Mouse (Mus musculus): ENCODE results near the gene Cfap70.

The Cfap70 gene

GRCm38 (mm10) chr14:20423046-20423445 lies 29.0 kb downstream of the Cfap70 start:
- DNase-seq (ENCODE audit: low spot score in 2 of 2): no peak

- no peak for DNase-seq (ENCODE audit: low spot score in 2 of 2)
Observed at GRCm38 (mm10) chr14:20422257-20422656, 29.8 kb downstream of the Cfap70 start.

GRCm38 (mm10) chr14:20400071-20400470 lies 52.0 kb downstream of the Cfap70 start:
- no peak for DNase-seq (ENCODE audit: low spot score in 2 of 2)

GRCm38 (mm10) chr14:20398864-20399263 lies 53.2 kb downstream of the Cfap70 start:
- DNase-seq (ENCODE audit: low spot score in 2 of 2): no peak

- no peak for DNase-seq (ENCODE audit: low spot score in 2 of 2)
Observed at GRCm38 (mm10) chr14:20397220-20397619, 54.8 kb downstream of the Cfap70 start.

GRCm38 (mm10) chr14:20393205-20393913 lies 58.7 kb downstream of the Cfap70 start, which contains the start of gene Mrps16:
Gene Mrps16 (minus strand): TSS chr14:20393634.
- peak; percentile 77 to 92 for DNase-seq (ENCODE audit: low spot score in 2 of 2)

- DNase-seq (ENCODE audit: low spot score in 2 of 2): no peak
Observed at GRCm38 (mm10) chr14:20392326-20392725, 59.7 kb downstream of the Cfap70 start.

- no peak for DNase-seq (ENCODE audit: low spot score in 2 of 2)
Observed at GRCm38 (mm10) chr14:20389446-20390079, 62.5 kb downstream of the Cfap70 start.

GRCm38 (mm10) chr14:20388441-20389129 lies 63.4 kb downstream of the Cfap70 start, which contains the start of gene Dnajc9:
Gene Dnajc9 (minus strand): TSS chr14:20388910.
- peak; percentile 92 to 96 for DNase-seq (ENCODE audit: low spot score in 2 of 2)

- DNase-seq (ENCODE audit: low spot score in 2 of 2): no peak
Observed at GRCm38 (mm10) chr14:20379753-20380430, 72.1 kb downstream of the Cfap70 start.

GRCm38 (mm10) chr14:20379087-20379640 lies 72.9 kb downstream of the Cfap70 start:
- DNase-seq (ENCODE audit: low spot score in 2 of 2): no peak

- DNase-seq (ENCODE audit: low spot score in 2 of 2): peak in 1 of 2 experiments; percentile 18
Observed at GRCm38 (mm10) chr14:20378313-20379061, 73.5 kb downstream of the Cfap70 start.

GRCm38 (mm10) chr14:20377112-20377521 lies 74.9 kb downstream of the Cfap70 start:
- no peak for DNase-seq (ENCODE audit: low spot score in 2 of 2)

GRCm38 (mm10) chr14:20371854-20372253 lies 80.2 kb downstream of the Cfap70 start:
- DNase-seq (ENCODE audit: low spot score in 2 of 2): no peak

- DNase-seq (ENCODE audit: low spot score in 2 of 2): no peak
Observed at GRCm38 (mm10) chr14:20370798-20371197, 81.2 kb downstream of the Cfap70 start.

- DNase-seq (ENCODE audit: low spot score in 2 of 2): no peak
Observed at GRCm38 (mm10) chr14:20368271-20368670, 83.8 kb downstream of the Cfap70 start.

- no peak for DNase-seq (ENCODE audit: low spot score in 2 of 2)
Observed at GRCm38 (mm10) chr14:20363230-20363629, 88.8 kb downstream of the Cfap70 start.

GRCm38 (mm10) chr14:20347991-20348541 lies 104.0 kb downstream of the Cfap70 start, which contains the start of the genes Ecd and Fam149b:
Gene Ecd (minus strand): TSS chr14:20348121.
Gene Fam149b (plus strand): TSS chr14:20348162.
- DNase-seq (ENCODE audit: low spot score in 2 of 2): peak; percentile 90

GRCm38 (mm10) chr14:20347441-20347990 lies 104.5 kb downstream of the Cfap70 start:
- no peak for DNase-seq (ENCODE audit: low spot score in 2 of 2)

- no peak for DNase-seq (ENCODE audit: low spot score in 2 of 2)
Observed at GRCm38 (mm10) chr14:20345885-20346284, 106.1 kb downstream of the Cfap70 start.

Data from urinary bladder, adult 18-20 months (tissue).